Mouse (Mus musculus) mouse embryonic stem cell (cell line): Measurements from ENCODE around the gene Acat3.
"Not testable (repeated sequence)": the region's sequence is repeated elsewhere in the genome, so short reads cannot be mapped to it uniquely, and the experiment has no call there.

Experiments used
- in situ Hi-C, 2 experiments: fragments of 300-500 bp; cut with MboI; formaldehyde crosslinking; loops; 1 replicate in 1 of 2; 3 replicates in 1 of 2; pipeline ENCODE4 v1.14.3; 2019 to 2020; ENCODE audit warnings: low sequenced_read_pairs in 2 of 2, low pct_unique_long_range_greater_than_20kb in 1 of 2, mixed read lengths in 1 of 2; ENCODE audit not compliant: unreplicated experiment in 1 of 2

Acat3 gene

GRCm38 (mm10) chr17:12940151-12940805 is at the start of gene Acat3:
Gene Acat3 (minus strand): TSS chr17:12940600.
- in situ Hi-C loops: no loop called here

GRCm38 (mm10) chr17:12988096-12988495 is 47.7 kb upstream of the Acat3 start:
- in situ Hi-C loops: loop anchor here in 1 of 2 experiments (10.0 kb wide), 1 partner anchor 73 kb away; the partner anchor contains the start of genes Mrpl18, Pnldc1 and Tcp1

GRCm38 (mm10) chr17:12983988-12984387 is 43.6 kb upstream of the Acat3 start:
- in situ Hi-C loops: loop anchor here in 1 of 2 experiments (10.0 kb wide), 1 partner anchor 69 kb away; the partner anchor contains the start of genes Mrpl18, Pnldc1 and Tcp1

GRCm38 (mm10) chr17:12978546-12978945 is 38.1 kb upstream of the Acat3 start:
- in situ Hi-C loops: no loop called here

- in situ Hi-C loops: no loop called here
These were observed 33.5 kb upstream of the Acat3 start for GRCm38 (mm10) chr17:12973851-12974250.

- in situ Hi-C loops: no loop called here
These were observed 26.8 kb upstream of the Acat3 start for GRCm38 (mm10) chr17:12967173-12967572.

GRCm38 (mm10) chr17:12963476-12963875 is 23.1 kb upstream of the Acat3 start:
- in situ Hi-C loops: loop anchor here in 1 of 2 experiments (5.0 kb wide), 1 partner anchor 41 kb away; no protein-coding TSS in a partner anchor

- in situ Hi-C loops: loop anchor here in 1 of 2 experiments (5.0 kb wide), 1 partner anchor 38 kb away; no protein-coding TSS in a partner anchor
These were observed 20.0 kb upstream of the Acat3 start, which contains the start of gene Acat2 for GRCm38 (mm10) chr17:12960331-12960873. Gene Acat2 (minus strand): TSS chr17:12960747.

GRCm38 (mm10) chr17:12959377-12959776 is 19.0 kb upstream of the Acat3 start:
- in situ Hi-C loops: not testable (repeated sequence)

- in situ Hi-C loops: no loop called here
These were observed 16.3 kb upstream of the Acat3 start for GRCm38 (mm10) chr17:12956664-12957063.

GRCm38 (mm10) chr17:12949669-12950068 is 9.3 kb upstream of the Acat3 start:
- in situ Hi-C loops: no loop called here

GRCm38 (mm10) chr17:12942459-12943162 is 2.2 kb upstream of the Acat3 start:
- in situ Hi-C loops: no loop called here

GRCm38 (mm10) chr17:12941543-12942260 is 1.3 kb upstream of the Acat3 start:
- in situ Hi-C loops: no loop called here

- in situ Hi-C loops: not testable (repeated sequence)
These were observed 837 bp downstream of the Acat3 start for GRCm38 (mm10) chr17:12939377-12940148.

- in situ Hi-C loops: no loop called here
These were observed 2.3 kb downstream of the Acat3 start for GRCm38 (mm10) chr17:12938077-12938476.

GRCm38 (mm10) chr17:12937412-12937970 is 2.9 kb downstream of the Acat3 start:
- in situ Hi-C loops: no loop called here

GRCm38 (mm10) chr17:12935719-12936118 is 4.7 kb downstream of the Acat3 start:
- in situ Hi-C loops: no loop called here

GRCm38 (mm10) chr17:12931576-12931975 is 8.8 kb downstream of the Acat3 start:
- in situ Hi-C loops: not testable (repeated sequence)
